Mouse (Mus musculus) CH12.LX (cell line): ENCODE measurements around the gene Pfas. TPM values are rescaled to one million over a fixed set of nuclear protein-coding genes. Genes with fewer than 3 reads are reported as not detected.

Experiments used
- DNase-seq: peaks from one replicate; pipeline ENCODE4 v3.0.0-alpha.2; 2013; ENCODE audit errors: extremely low read depth
- H3K27ac ChIP-seq: 2 replicates; pipeline ENCODE4 v1.5.1; 2012; ENCODE audit warnings: low read depth, mild to moderate bottlenecking, control low read depth, moderate library complexity; ENCODE audit not compliant: insufficient read depth
- H3K27me3 ChIP-seq: replicated peaks from 2 replicates; pipeline ENCODE3; 2012; ENCODE audit warnings: inconsistent platforms
- H3K36me3 ChIP-seq, 2 experiments: replicated peaks in 1 of 2; 2 replicates each; pipeline versions ENCODE3 to v1.6.1; 2012; ENCODE audit warnings: inconsistent platforms in 1 of 2, low read length in 1 of 2, mild to moderate bottlenecking in 1 of 2, mixed read lengths in 1 of 2, moderate library complexity in 1 of 2; ENCODE audit not compliant: control insufficient read depth in 1 of 2, insufficient read depth in 1 of 2
- H3K4me1 ChIP-seq, 2 experiments: 2 replicates each; pipeline ENCODE4 v1.6.1; 2012; ENCODE audit warnings: inconsistent platforms in 1 of 2, moderate library complexity in 1 of 2; ENCODE audit not compliant: insufficient read depth in 2 of 2, control insufficient read depth in 1 of 2
- H3K4me2 ChIP-seq: 2 replicates; pipeline ENCODE4 v1.6.1; 2012; ENCODE audit warnings: low read depth, mild to moderate bottlenecking, control low read depth; ENCODE audit not compliant: poor library complexity, insufficient read depth, severe bottlenecking
- H3K4me3 ChIP-seq, 3 experiments: fragments of 150-350 bp in 1 of 3; sonication (generic) in 1 of 3; replicated peaks in 1 of 3; 2 replicates each; pipeline versions ENCODE3 to v1.5.1; 2011 to 2012; ENCODE audit warnings: low read depth in 2 of 3, low read length in 2 of 3, mild to moderate bottlenecking in 2 of 3, moderate library complexity in 2 of 3, control low read depth in 1 of 3, improper control_type of control experiment in 1 of 3, inconsistent platforms in 1 of 3, mixed read lengths in 1 of 3; ENCODE audit not compliant: poor library complexity in 1 of 3
- H3K79me2 ChIP-seq: replicated peaks from 2 replicates; pipeline ENCODE4 v1.6.1; 2012; ENCODE audit warnings: mild to moderate bottlenecking, moderate library complexity; ENCODE audit not compliant: control insufficient read depth, poor library complexity, insufficient read depth, severe bottlenecking; ENCODE audit errors: extremely low read depth
- H3K9ac ChIP-seq: 2 replicates; pipeline ENCODE4 v1.6.1; 2012; ENCODE audit warnings: low read depth, mild to moderate bottlenecking, control low read depth, moderate library complexity; ENCODE audit not compliant: insufficient read depth
- H3K9me3 ChIP-seq: replicated peaks from 2 replicates; pipeline ENCODE3; 2012; ENCODE audit warnings: low read length, inconsistent platforms, mixed read lengths
- CHD2 ChIP-seq: IDR thresholded peaks from 2 replicates; pipeline ENCODE4 v1.6.1; 2011; ENCODE audit warnings: low read length, improper control_type of control experiment
- CTCF ChIP-seq, 2 experiments: IDR thresholded peaks in 1 of 2; conservative IDR thresholded peaks in 1 of 2; 2 replicates each; pipeline ENCODE4 v1.5.1; 2011 to 2012; ENCODE audit warnings: low read depth in 2 of 2, low read length in 2 of 2, improper control_type of control experiment in 1 of 2, inconsistent platforms in 1 of 2, mild to moderate bottlenecking in 1 of 2, moderate library complexity in 1 of 2
- EP300 ChIP-seq: IDR thresholded peaks from 2 replicates; pipeline ENCODE4 v1.6.1; 2011; ENCODE audit warnings: low read length, improper control_type of control experiment
- GABPA ChIP-seq: IDR thresholded peaks from 2 replicates; pipeline ENCODE4 v1.6.1; 2012; ENCODE audit warnings: low read depth, low read length, improper control_type of control experiment, inconsistent platforms; ENCODE audit not compliant: insufficient replicate concordance
- HCFC1 ChIP-seq: IDR thresholded peaks from 2 replicates; pipeline ENCODE4 v1.6.1; 2012; ENCODE audit warnings: low read depth, mild to moderate bottlenecking, inconsistent platforms, low read length, improper control_type of control experiment
- IRF4 ChIP-seq: IDR thresholded peaks from 2 replicates; pipeline ENCODE4 v1.6.1; 2014; ENCODE audit warnings: low read depth, mild to moderate bottlenecking, inconsistent platforms, low read length, improper control_type of control experiment
- JUN ChIP-seq: IDR thresholded peaks from 2 replicates; pipeline ENCODE4 v1.6.1; 2011; ENCODE audit warnings: low read depth, mild to moderate bottlenecking, low read length, improper control_type of control experiment, moderate library complexity; ENCODE audit not compliant: insufficient read depth
- JUND ChIP-seq: conservative IDR thresholded peaks from 2 replicates; pipeline ENCODE4 v1.6.1; 2011; ENCODE audit warnings: low read depth, low read length, improper control_type of control experiment
- KAT2A ChIP-seq: IDR thresholded peaks from 2 replicates; pipeline ENCODE4 v1.6.1; 2012; ENCODE audit warnings: low read length, improper control_type of control experiment, inconsistent platforms; ENCODE audit not compliant: insufficient replicate concordance
- MAX ChIP-seq: IDR thresholded peaks from 2 replicates; pipeline ENCODE4 v1.6.1; 2011; ENCODE audit warnings: low read length, improper control_type of control experiment
- MXI1 ChIP-seq: IDR thresholded peaks from 2 replicates; pipeline ENCODE4 v1.6.1; 2011; ENCODE audit warnings: mild to moderate bottlenecking, low read depth, low read length, improper control_type of control experiment
- MYC ChIP-seq: IDR thresholded peaks from 2 replicates; pipeline ENCODE4 v1.6.1; 2011; ENCODE audit warnings: low read depth, mild to moderate bottlenecking, improper control_type of control experiment, low read length
- NRF1 ChIP-seq: IDR thresholded peaks from 2 replicates; pipeline ENCODE4 v1.6.1; 2014; ENCODE audit warnings: low read depth, mild to moderate bottlenecking, inconsistent platforms, low read length, improper control_type of control experiment, moderate library complexity
- PAX5 ChIP-seq: IDR thresholded peaks from 2 replicates; pipeline ENCODE4 v1.6.1; 2012; ENCODE audit warnings: low read length, inconsistent platforms, mixed read lengths
- RAD21 ChIP-seq: IDR thresholded peaks from 2 replicates; pipeline ENCODE4 v1.6.1; 2011; ENCODE audit warnings: low read depth, mild to moderate bottlenecking, low read length, improper control_type of control experiment, moderate library complexity
- RCOR1 ChIP-seq: conservative IDR thresholded peaks from 2 replicates; pipeline ENCODE4 v1.6.1; 2012; ENCODE audit warnings: low read depth, mild to moderate bottlenecking, inconsistent platforms, low read length, improper control_type of control experiment
- SMC3 ChIP-seq: IDR thresholded peaks from 2 replicates; pipeline ENCODE4 v1.6.1; 2011; ENCODE audit warnings: low read depth, low read length, improper control_type of control experiment
- TBP ChIP-seq: conservative IDR thresholded peaks from 2 replicates; pipeline ENCODE4 v1.6.1; 2011; ENCODE audit warnings: low read depth, low read length, improper control_type of control experiment
- UBTF ChIP-seq: IDR thresholded peaks from 2 replicates; pipeline ENCODE4 v1.6.1; 2012; ENCODE audit warnings: low read depth, mild to moderate bottlenecking, inconsistent platforms, low read length, improper control_type of control experiment, moderate library complexity
- USF2 ChIP-seq: conservative IDR thresholded peaks from 2 replicates; pipeline ENCODE4 v1.6.1; 2011; ENCODE audit warnings: low read depth, low read length, improper control_type of control experiment
- ZC3H11A ChIP-seq: IDR thresholded peaks from 2 replicates; pipeline ENCODE4 v1.6.1; 2012; ENCODE audit warnings: low read depth, mild to moderate bottlenecking, inconsistent platforms, low read length, improper control_type of control experiment
- ZKSCAN1 ChIP-seq: IDR thresholded peaks from 2 replicates; pipeline ENCODE4 v1.6.1; 2012; ENCODE audit warnings: low read depth, inconsistent platforms, low read length, improper control_type of control experiment, borderline replicate concordance
- ZMIZ1 ChIP-seq: IDR thresholded peaks from 2 replicates; pipeline ENCODE4 v1.6.1; 2012; ENCODE audit warnings: low read depth, mild to moderate bottlenecking, inconsistent platforms, low read length, improper control_type of control experiment
- dilution Hi-C: fragments of 300-500 bp; cut with MboI; formaldehyde crosslinking; loops from 2 replicates; pipeline ENCODE4 v1.14.3; 2020; ENCODE audit warnings: low sequenced_read_pairs; ENCODE audit not compliant: extremely low pct_unique_long_range_greater_than_20kb, extremely low pct_ligation_motif_present
- in situ Hi-C: fragments of 300-500 bp; cut with MboI; formaldehyde crosslinking; loops from 3 replicates; pipeline ENCODE4 v1.14.3; 2019; ENCODE audit warnings: low sequenced_read_pairs, low pct_ligation_motif_present, low pct_unique_long_range_greater_than_20kb, mixed read lengths
- polyA plus RNA-seq: library from polyadenylated mRNA; unstranded; fragments of >175 nt; gene quantifications from 2 replicates; pipeline ENCODE4 v1.2.1, GENCODE M21; 2012; ENCODE audit warnings: low read depth; ENCODE audit not compliant: insufficient read length
- total RNA-seq, 2 experiments: library from RNA; depleted of rRNA; stranded (reverse); fragments of 300-350 nt in 1 of 2; fragments of >200 nt in 1 of 2; gene quantifications; 2 replicates each; pipeline ENCODE4 v1.2.3; 2012 to 2014

Pfas gene
- total and polyA plus RNA-seq, 3 experiments = 61.9 to 110 (median 72.9) TPM

- DNase-seq = peak; percentile 46
- no peak overlapping the region for H3K4me2 ChIP-seq
- H3K4me1 ChIP-seq = no peaks in the 10 kb centered on the region
- no peaks in the 10 kb centered on the region for H3K27me3 ChIP-seq
- no peak overlapping the region for H3K27ac ChIP-seq
- no peaks in the 10 kb centered on the region for H3K9me3 ChIP-seq
- no peak overlapping the region for H3K4me3 ChIP-seq
- dilution Hi-C loops = no loop called here
- H3K36me3 ChIP-seq = peaks cover 87 to 99% of the 10 kb centered on the region in 2 experiments
- no peaks in the 10 kb centered on the region for H3K79me2 ChIP-seq
- in situ Hi-C loops = no loop called here
- TF ChIP-seq JUN (no peak), HCFC1 (no peak), CHD2 (no peak), SMC3 (peak; percentile 21; the same call in 1 of the 2 replicates), ZMIZ1 (no peak), NRF1 (no peak), TBP (no peak), IRF4 (no peak), UBTF (no peak), EP300 (no peak), USF2 (no peak), JUND (no peak), RCOR1 (no peak), KAT2A (no peak), MYC (no peak), ZC3H11A (no peak), ZKSCAN1 (no peak), GABPA (no peak), PAX5 (no peak), MXI1 (no peak), MAX (no peak), RAD21 (peak; percentile 21), CTCF (conservative IDR thresholded peaks at IDR 0.05 in 1 of 2, IDR thresholded peaks at IDR 0.05 in 1 of 2; ENCODE audit: low read depth in 2 of 2, low read length in 2 of 2) (peak in 1 of 2 experiments; percentile 61; a peak in 3 of 4 replicates)
- H3K9ac ChIP-seq = no peak overlapping the region
Measured at GRCm38 (mm10) chr11:68994377-68994776, 13.9 kb downstream of the Pfas start.

GRCm38 (mm10) chr11:68993122-68993521 is 15.1 kb downstream of the Pfas start:
- Histone ChIP-seq H3K4me3 (no peak overlapping the region), H3K4me2 (no peak overlapping the region), H3K4me1 (no peaks in the 10 kb centered on the region), H3K9me3 (no peaks in the 10 kb centered on the region), H3K27ac (no peak overlapping the region), H3K79me2 (no peaks in the 10 kb centered on the region), H3K27me3 (no peaks in the 10 kb centered on the region), H3K9ac (no peak overlapping the region), H3K36me3 (peaks cover 81 to 97% of the 10 kb centered on the region in 2 experiments)
- no peak for TF ChIP-seq MAX
- no peak for TF ChIP-seq PAX5
- TF ChIP-seq CTCF (conservative IDR thresholded peaks at IDR 0.05 in 1 of 2, IDR thresholded peaks at IDR 0.05 in 1 of 2; ENCODE audit: low read depth in 2 of 2, low read length in 2 of 2) = no peak
- TF ChIP-seq MYC = no peak
- no peak for TF ChIP-seq RCOR1
- no peak for DNase-seq
- dilution Hi-C loops (no loop called here), in situ Hi-C loops (no loop called here)
